Comparison of ENCODE assay signal across 8 mouse cellular contexts in genomic region chr9:41211865-41212302, GRCm38 (mm10). TPM values are rescaled to one million over a fixed set of nuclear protein-coding genes. Genes with fewer than 3 reads are reported as not detected.
DNase-seq lines count a peak whose midpoint lies in the region; ATAC-seq and TF ChIP-seq lines count a peak whose summit lies in the region.

No protein-coding gene starts in this region.

- H3K4me3 ChIP-seq in neural tube, embryonic 11.5 days (ENCODE audit: low read depth, low read length): no peak overlapping the region
- H3K4me3 ChIP-seq in limb, embryonic 14.5 days (replicated peaks; ENCODE audit: low read length): no peak overlapping the region

- no peak overlapping the region for H3K9ac ChIP-seq in neural tube, embryonic 11.5 days (ENCODE audit: low read length)
- H3K9ac ChIP-seq in limb, embryonic 14.5 days (ENCODE audit: low read depth, low read length, severe bottlenecking): no peak overlapping the region

- no peaks in the 10 kb centered on the region for H3K36me3 ChIP-seq in neural tube, embryonic 11.5 days (ENCODE audit: control insufficient read depth, insufficient read depth, low read length)
- H3K36me3 ChIP-seq in limb, embryonic 14.5 days (ENCODE audit: control insufficient read depth, insufficient read depth, low read length): no peaks in the 10 kb centered on the region

- DNase-seq in heart, adult 11 months: peak; percentile 78
- DNase-seq in heart, adult 9 months (ENCODE audit: low spot score in 2 of 2): no peak
- DNase-seq in neural tube, embryonic 11.5 days (ENCODE audit: low spot score): no peak
- no peak for DNase-seq in neural tube, embryonic 10.5 days (ENCODE audit: extremely low spot score, low spot score)
- no peak for DNase-seq in limb, embryonic 14.5 days (ENCODE audit: low spot score)
- DNase-seq in spleen, postnatal 10 days (ENCODE audit: low spot score in 2 of 2): no peak
- no peak for DNase-seq in spleen, adult 12 weeks (ENCODE audit: low spot score)
- DNase-seq in right cerebral cortex, postnatal 4 days: no peak

- H3K4me1 ChIP-seq in neural tube, embryonic 11.5 days (ENCODE audit: control insufficient read depth, insufficient read depth, low read length): peaks cover 8% of the 10 kb centered on the region; the same call in 1 of the 2 replicates
- peaks cover 25% of the 10 kb centered on the region for H3K4me1 ChIP-seq in limb, embryonic 14.5 days (ENCODE audit: control insufficient read depth, insufficient read depth, low read length)

- H3K27me3 ChIP-seq in neural tube, embryonic 11.5 days (ENCODE audit: control insufficient read depth, insufficient read depth, low read length): no peaks in the 10 kb centered on the region
- no peaks in the 10 kb centered on the region for H3K27me3 ChIP-seq in limb, embryonic 14.5 days (ENCODE audit: control insufficient read depth, insufficient read depth, low read length)

- H3K9me3 ChIP-seq in neural tube, embryonic 11.5 days (ENCODE audit: control insufficient read depth, low read length): no peaks in the 10 kb centered on the region
- H3K9me3 ChIP-seq in limb, embryonic 14.5 days (ENCODE audit: control insufficient read depth, low read length): no peaks in the 10 kb centered on the region

- no peak overlapping the region for H3K4me2 ChIP-seq in neural tube, embryonic 11.5 days (ENCODE audit: low read depth)
- H3K4me2 ChIP-seq in limb, embryonic 14.5 days (replicated peaks; ENCODE audit: low read depth, low read length, severe bottlenecking): peak overlapping the region; percentile 41

- WGBS in neural tube, embryonic 11.5 days: 51% methylated on average over 10 of the region's 10 CpGs
- 16% methylated on average over 10 of the region's 10 CpGs for WGBS in limb, embryonic 14.5 days

- no peak for ATAC-seq in neural tube, embryonic 11.5 days (ENCODE audit: insufficient read depth, low FRiP score, low TSS enrichment)
- no peak for ATAC-seq in limb, embryonic 14.5 days (ENCODE audit: low FRiP score, low read depth)

- peak overlapping the region; percentile 85 for H3K27ac ChIP-seq in neural tube, embryonic 11.5 days (ENCODE audit: low read depth, low read length)
- peak overlapping the region; percentile 92 for H3K27ac ChIP-seq in limb, embryonic 14.5 days (replicated peaks; ENCODE audit: low read depth, low read length)

- no peak for TF ChIP-seq POLR2A in limb, embryonic 14.5 days (IDR thresholded peaks at IDR 0.05; ENCODE audit: borderline replicate concordance, extremely low read depth, insufficient read depth, insufficient read length)

RNA-seq across cellular contexts. Expression of gene Ubash3b, which starts 50.4 kb away (rescaled TPM):
- polyA plus RNA-seq in neural tube, embryonic 11.5 days (2014; fragmentation: Nextera tagmentation; extraction: Ambion mirVana): 13.2 and 14.4 TPM in 2 replicates
- 6.1 and 7.8 TPM in 2 replicates for polyA plus RNA-seq in limb, embryonic 14.5 days (2012; rRNA removed)
- 10.3 and 10.4 TPM in 2 replicates for polyA plus RNA-seq in limb, embryonic 14.5 days (2014; fragmentation: Nextera tagmentation; extraction: Ambion mirVana)
